Mouse (Mus musculus): Measurements from ENCODE around the gene 4930438A08Rik.
"Not testable (repeated sequence)": the region's sequence is repeated elsewhere in the genome, so short reads cannot be mapped to it uniquely, and the experiment has no call there.

4930438A08Rik gene

DNA sequence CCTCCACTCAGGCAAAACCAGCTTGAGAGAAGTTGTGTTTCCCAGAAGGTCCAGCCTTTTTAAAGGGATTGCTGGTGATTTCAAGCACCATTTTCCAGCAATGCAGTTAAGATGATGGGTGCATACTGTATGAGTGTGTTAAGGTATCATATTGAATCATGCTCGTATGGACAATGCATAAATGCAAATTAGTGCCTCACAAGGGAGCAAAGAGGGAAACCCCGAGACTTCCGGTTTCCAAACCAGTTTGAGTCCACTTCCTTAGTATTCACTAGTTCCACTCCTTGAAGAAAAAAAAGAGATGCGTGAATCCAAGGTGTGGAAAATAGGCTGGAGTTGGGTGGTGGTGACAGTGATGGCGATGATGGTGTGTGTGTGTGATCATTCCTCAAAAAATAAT is 7.9 kb downstream of the 4930438A08Rik start:
- no peak for DNase-seq

DNA sequence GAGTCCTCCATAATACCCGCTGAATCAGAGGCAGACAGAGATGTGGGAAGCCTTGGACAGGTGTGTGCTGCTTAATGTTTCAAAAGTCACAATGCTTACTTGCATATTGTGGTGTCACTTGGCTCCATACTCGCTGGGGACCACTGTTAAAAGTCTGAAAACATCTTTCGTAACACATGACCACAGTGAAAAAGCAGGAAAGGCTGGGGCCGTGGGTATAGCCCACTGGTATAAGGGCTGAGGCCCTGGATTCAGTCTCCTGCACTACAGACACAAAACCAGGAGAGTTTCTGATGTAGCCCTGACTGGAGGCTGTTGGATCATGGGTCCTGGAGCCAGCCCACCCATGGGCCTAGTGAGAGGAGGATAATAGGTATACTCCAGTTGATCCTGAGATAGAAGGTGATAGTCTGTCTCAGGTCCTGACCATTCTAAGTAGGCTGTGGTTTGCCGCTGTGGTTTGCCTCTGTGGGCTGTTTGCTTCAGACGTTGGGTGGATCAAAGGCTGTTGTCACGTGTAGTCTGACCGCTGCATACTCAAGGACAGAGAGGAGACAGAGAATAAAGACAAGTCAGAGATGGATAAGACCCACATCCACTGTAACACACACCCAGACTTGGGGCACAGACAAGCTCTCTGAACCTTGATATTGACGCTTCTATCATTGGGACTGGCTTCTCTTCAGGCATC is 15.5 kb downstream of the 4930438A08Rik start:
- DNase-seq, result no peak

DNA sequence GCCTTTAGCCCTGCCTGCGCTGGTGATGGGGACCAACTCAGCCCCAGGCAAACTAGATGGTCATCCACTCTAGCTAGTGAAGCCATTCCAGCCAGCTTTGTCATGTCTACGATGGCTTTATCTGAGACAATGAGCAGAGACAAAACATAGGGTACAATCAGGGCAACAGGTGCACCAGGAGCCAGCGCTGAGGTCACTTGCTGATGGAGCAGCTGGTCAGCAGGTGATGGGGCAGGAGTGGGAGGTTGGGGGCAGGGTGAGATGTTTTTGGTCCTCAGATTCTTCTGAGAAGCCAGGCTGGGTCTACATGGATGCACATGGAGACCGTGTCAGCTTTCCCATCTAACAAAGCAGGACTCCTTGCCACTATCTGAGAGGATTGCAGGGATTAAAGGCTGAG is 16.2 kb downstream of the 4930438A08Rik start:
- DNase-seq, result no peak

DNA sequence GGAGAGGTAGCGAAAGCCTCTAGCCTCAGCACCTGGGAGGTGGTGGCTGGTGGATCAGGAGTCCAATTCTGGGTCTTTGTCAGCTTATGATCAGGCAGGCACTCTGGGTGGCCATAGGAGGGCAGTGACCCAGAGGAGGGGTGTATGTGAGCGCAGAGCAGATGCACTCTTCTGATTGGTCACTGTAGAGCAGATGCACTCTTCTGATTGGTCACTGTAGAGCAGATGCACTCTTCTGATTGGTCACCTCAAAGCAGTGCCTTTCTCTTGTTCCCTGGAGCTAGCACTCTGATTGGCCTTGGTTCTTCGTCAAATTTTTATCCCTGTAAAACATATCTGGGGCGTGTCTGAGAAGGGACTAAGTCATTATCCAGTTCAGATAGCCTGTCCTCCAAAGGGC is 18.2 kb downstream of the 4930438A08Rik start:
- no peak for DNase-seq

DNA sequence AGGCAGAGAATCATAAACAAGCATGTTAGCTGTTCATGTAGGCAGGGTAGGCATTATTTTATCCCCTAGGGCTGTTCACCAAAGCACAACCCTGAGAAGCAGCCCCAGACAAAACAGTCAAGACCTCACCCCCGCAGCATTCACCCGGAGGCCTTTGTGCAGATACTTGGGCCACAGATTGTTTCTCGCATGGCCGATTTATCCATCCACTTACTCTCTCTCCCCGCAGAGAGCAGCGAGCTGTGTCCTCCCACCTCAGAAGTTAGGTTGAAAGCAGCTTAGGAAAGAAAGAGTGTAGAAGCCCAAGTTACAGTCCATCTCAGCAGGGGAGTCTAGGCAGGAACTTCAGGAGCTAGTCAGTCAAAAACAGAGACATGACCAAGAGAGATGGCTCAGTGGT is 22.8 kb downstream of the 4930438A08Rik start:
- DNase-seq, result no peak

DNA sequence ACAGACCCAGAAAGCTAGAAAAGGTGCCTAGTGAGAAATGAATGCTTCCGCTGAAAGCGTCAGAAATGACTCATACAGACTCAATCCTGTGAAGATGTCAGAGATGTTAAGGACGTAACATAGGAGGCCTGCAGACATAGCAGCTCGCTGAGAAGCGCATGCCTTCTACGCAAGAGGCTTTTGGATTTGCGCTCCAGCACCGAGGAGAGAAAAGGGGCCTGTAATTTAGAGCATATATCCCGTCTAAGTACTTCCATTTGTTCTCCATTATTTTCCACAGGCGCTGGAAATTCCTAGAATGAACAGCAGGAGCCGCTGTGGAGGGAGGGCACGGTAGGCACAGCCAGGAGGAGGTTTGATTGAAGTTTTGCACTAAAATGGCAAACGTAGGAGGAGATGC is 26.5 kb downstream of the 4930438A08Rik start:
- DNase-seq, result peak; percentile 85

DNA sequence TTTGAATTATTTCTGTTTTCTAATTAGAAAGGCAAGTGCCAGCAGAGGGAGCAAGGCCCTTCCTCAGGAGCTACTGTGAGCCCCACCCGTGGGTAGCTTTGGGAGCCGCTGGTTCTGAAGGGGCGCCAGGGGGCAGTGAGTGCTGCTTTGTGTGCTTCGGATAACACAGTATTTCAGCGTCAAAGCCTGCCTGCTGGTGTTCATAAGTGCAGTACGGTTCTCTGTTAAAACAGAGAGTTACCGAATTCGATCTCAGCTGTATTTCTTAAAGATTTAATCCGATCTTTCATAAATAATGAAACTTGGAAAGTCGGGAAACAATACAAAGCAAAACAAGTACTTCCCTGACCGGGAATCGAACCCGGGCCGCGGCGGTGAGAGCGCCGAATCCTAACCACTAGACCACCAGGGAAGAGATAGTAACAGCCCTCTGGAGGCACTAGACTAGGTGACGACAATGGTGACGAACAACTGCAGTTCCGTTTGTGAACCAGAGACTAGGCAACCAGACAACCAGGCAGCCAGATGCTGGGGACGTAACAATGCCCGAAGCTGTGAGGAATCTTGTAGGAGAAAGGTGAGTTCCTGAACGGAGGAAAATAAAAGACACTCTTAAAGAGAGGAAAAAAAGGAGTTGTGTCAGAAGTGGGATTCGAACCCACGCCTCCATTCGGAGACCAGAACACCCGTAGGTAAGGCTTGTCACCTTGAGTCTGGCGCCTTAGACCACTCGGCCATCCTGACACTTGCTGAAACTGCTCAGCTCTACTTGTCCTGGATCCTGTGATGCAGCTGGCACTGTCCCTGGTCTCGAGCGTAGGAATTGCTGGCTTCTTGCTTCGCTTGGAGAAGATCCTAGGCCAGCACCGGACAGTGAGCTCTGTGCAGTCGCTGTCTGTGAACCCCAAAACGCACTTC is 27.5 kb downstream of the 4930438A08Rik start:
- peak; percentile 97 for DNase-seq

DNA sequence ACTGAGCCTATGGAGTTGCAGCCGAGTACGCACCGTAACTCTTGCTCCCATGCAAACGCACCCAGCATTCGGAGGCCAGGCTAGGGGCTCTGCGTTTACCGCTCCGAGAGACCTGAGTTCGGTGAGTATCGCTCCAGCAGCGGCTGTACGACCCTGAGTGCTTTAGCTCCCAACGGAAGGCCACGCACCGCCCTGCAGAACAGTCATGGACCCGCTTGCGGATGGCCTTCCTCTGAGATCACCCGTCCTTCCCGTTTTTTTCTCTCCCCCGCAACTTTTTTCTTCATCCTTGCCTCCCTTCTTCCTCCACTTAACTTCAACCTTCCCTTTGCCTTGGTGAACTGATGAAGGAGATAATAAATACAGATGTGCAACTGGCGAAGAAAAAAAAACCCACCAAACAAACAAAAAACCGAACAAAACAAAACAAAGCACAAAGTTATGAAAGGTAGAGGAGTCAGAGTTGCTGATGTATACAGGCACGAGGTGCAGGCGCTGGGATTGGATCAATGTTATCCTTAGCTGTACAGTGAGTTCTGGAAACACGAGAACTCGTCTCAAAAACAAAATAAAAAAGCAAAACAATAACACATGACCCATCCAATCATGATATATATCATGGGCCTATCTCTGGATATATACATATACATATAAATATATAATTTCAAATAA is 28.3 kb downstream of the 4930438A08Rik start:
- DNase-seq, result no peak

DNA sequence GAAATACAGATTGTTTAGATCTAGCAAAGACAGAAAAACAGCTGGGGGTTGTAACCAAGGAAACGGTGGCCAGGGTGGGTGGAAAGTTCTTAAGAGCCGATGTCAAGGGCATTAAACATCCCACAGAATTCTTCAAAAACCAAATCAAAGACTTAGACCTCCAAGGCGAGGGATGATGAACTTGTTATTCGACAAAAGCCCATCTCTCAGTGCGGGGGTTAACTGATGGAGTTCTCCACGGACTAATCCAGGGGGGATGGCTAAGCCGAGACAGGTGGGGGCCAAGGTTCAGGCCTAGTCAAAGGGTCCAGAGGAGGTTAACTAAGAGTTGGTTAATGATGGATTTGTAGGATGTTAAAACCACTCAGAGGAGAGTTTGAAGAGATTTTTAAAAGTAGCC is 29.0 kb downstream of the 4930438A08Rik start:
- no peak for DNase-seq

DNA sequence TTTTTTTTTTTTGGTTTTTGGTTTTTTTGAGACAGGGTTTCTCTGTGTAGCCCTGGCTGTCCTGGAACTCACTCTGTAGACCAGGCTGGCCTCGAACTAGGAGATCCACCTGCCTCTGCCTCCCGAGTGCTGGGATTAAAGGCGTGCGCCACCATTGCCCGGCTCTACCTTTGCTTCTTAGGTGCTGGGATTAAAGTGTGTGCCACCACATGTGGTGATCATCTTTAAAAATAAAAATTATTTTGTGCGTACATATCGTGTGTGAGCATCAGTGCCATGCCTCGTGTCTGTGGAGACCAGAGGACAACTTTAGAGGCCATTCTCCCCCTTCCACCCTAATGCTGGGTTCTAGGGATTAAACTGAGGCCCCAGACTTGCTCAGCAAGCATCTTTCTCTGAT is 30.7 kb downstream of the 4930438A08Rik start:
- DNase-seq, result not testable (repeated sequence)

DNA sequence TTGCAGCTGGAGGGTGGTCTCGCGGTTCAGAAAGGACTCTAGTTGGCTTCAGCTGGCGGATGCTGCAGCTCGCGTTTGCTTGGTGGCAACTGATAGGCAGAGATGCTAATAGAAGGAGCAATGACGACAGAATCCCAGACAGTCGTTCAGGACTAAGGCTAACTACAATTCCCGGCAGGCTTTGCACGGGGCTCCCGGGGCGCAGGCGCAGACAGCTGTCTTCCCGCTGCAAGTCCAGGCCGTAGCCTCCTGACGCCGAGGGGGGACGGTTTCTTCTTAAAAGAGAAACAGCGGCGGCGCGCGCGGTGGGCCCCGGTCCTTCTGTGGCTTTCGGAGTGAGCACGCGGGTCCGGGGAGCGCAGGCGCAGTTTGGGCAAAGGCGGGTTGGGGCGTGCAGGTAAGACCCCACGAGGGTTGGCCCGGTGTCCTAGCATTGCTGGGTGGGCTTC is 32.3 kb downstream of the 4930438A08Rik start, which contains the start of gene Zfp692:
TSS of gene Zfp692 (plus strand) at position 210 of the 449 bp plus-strand sequence.
- peak; percentile 96 for DNase-seq

DNA sequence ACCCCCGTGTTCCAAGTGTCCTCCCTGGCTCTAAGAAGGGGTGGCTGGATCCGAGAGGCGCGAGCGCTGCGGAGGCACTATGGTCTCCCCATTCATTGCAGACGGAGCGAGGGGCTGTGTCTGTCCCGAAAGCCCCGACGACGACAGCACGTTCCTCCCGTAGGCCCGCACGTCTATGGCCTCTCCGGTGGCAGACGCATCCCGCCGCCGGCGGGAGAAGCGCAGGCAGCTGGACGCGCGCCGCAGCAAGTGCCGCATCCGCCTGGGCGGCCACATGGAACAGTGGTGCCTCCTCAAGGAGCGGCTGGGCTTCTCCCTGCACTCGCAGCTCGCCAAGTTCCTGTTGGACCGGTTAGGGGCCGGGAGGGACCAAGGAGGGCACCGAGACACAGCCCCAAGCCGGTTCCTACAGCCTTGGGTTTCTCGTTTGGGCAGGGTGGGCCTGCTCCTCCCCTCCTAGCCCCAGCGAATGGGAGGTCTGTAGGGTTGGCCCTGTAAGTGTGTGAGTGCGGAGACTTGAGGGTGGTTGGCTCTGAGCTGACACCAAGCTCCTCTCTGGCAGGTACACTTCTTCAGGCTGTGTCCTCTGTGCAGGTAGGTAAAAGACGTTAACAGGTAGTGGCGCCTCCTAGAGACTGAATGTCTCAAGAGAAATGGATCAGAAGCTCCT is 32.9 kb downstream of the 4930438A08Rik start:
- DNase-seq, result peak; percentile 79

DNA sequence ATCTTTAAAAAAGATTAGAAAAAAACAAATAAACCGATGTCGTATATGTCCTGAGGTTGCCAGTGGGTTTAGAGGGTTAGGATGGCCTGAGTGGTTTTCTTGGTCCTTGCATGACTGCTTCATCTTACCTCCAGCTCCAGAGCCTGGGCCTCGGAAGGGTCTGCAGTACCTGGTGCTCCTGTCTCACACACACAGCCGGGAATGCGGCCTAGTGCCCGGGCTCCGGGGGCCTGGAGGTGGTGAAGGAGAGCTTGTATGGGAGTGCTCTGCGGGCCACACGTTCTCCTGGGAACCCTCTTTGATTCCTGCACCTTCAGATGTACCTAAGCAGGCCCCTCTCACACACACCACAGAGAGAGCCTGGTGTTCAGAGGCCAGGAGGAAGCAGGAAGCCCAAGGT is 34.1 kb downstream of the 4930438A08Rik start:
- DNase-seq, result no peak

DNA sequence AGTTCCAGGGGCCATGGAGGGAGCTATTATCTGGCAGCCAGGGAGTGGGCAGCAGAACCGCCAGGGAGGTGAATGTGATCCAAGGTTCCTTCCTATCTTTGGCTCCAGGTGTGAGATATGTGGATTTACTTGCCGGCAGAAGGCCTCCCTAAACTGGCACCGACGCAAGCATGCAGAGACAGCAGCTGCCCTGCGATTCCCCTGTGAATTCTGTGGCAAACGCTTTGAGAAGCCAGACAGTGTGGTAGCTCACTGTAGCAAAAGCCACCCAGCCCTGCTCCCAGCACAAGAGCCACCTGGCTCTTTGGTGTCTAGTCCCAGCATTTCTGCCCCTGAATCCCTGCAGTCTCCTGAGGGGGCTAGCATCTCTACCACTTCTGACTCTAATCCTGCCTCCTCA is 39.5 kb downstream of the 4930438A08Rik start:
- DNase-seq, result no peak

DNA sequence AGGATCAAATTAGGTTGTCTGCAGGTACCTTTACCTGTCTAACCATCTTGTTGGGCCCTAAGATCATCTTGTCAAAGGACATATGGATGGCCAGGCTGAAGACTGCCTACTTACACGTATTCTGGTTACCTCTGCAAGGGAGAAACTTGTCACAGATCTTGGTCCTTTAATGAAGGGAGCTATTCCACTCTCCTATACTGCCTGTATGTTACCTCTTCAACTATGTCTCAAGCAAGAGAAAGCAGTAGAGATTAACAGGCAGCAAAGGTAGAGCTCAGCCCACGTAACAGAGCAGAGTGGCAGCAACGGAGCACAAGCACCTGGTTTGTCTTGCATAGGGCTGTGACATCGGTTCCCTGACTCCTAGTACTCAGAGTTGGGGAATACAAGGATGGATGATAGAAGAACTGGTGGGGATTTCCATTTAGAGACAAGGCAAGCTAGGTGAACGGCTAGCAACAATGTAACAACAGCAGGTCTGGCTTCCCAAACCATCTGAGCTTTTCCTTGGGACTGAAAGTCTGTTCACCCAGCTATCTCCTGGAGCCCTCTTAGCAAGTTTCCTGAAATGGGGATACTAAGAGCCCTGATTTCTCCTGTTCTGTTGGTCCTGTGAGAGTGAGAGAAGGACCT is 41.1 kb downstream of the 4930438A08Rik start:
- DNase-seq, result no peak

DNA sequence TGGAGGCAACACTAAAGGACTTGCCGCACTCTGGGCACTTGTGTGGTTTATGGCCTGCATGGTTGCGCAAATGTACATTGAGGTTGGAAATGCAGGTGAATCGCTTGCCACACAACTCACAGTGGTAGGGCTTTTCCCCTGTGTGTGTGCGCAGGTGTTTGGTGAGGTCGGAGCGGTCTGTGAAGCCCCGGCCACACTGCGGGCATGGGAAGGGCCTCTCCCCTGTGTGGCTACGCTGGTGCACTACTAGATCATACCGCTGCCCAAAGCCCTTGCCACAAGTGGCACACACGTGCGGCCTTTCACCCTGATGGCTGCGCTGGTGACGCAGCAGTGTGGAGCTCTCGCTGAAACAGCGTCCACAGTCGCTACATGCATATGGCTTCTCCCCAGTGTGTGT is 41.7 kb downstream of the 4930438A08Rik start:
- DNase-seq, result no peak

DNA sequence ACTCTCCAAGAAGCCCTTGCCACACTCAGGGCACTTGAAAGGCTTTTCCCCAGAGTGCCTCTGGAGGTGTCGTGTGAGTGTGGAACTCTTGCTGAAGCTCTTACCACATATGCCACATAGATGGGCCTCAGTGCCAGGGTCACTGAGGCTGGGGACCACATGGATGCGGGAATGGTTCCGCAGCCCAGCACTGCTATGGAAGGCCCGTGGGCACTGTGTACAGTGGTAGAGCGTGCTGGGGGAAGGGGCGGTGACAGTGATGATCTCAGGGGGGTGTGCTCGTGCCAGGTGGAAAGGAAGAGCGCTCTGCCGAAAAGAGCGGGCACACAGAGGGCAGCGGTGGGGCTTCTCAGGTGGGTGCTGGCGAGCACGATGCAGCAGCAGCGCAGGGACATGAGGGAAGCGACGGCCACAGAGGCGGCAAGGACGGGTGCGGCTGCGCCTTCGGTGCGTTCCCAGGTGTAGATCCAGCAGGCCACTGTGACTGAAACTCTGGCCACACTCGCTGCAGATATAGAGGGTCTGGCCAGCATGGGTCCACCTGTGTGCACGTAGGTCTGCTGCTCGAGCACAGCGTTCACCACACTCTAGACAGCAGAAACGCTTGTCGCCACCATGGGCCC is 42.3 kb downstream of the 4930438A08Rik start:
- DNase-seq, result no peak

DNA sequence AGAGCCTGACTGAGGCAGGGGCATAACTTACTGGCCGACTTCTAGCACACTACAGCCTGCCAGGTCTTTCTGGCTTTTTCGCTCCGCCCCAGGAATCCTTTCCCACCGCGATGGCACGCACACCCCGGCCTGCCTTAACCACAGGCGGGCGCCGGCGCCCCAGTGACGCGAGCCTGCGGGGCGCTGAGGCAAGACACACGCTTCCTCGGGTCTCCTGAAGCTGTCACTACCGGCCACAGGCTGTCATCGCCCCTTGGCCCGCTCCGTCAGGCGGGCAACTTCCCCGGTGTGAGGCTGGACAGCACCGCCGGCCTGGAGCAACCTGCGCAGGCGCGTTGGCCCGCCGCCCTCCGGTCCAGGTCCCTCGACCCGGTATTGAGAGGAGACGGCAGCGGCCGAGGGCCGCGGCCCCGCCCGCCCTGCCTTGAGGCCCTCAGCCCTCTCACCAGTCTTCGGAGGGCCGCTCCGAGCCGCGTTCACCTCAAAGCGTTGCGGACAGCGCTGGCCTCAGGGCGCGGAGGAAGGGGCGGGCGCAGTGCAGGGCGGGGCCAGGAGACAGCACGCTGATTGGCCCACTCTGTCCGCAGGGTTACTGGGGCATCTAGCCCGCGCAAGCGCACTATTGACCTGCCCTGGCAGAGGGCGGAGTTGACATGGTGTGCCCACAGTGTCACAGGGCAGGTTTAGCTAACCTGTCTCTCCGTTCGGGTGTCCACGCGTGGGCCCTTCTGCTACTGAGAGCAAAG is 48.4 kb downstream of the 4930438A08Rik start:
- DNase-seq, result peak; percentile 99

DNA sequence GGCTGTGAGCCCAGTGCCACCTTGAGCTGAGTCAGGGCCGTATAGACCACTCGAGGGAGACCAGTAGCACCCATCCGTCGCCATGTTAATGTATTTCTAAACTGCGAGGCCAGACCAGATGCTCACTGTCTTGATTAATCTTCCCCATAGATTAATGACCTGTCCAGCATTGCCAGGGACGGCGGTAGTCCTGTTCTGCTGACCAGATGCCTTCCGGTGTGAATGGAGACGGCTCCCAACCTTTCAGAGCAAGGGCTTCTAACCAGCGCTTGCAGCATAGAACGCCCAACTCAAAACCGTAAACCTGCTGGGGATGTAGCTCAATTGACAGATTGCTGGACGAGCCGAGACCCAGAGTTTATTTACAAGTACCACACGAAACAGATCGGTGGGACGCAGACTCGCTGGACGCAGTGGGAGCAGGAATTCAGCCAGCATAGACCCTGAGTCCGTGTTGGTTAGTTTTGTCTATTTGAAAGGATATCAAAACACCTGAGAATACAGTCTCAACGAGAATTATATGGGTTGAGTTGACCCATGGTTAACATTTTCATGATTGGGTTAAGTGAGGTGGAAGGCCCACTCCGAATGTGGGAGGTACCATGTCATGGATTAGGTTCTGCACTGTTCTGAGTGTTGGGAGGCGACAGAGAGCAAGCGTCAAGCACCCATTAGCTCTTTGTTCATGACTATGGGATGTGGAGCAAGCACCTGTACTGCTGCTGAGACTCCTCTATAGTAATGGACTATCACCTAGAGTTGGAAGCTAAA is 49.2 kb downstream of the 4930438A08Rik start:
- no peak for DNase-seq

DNA sequence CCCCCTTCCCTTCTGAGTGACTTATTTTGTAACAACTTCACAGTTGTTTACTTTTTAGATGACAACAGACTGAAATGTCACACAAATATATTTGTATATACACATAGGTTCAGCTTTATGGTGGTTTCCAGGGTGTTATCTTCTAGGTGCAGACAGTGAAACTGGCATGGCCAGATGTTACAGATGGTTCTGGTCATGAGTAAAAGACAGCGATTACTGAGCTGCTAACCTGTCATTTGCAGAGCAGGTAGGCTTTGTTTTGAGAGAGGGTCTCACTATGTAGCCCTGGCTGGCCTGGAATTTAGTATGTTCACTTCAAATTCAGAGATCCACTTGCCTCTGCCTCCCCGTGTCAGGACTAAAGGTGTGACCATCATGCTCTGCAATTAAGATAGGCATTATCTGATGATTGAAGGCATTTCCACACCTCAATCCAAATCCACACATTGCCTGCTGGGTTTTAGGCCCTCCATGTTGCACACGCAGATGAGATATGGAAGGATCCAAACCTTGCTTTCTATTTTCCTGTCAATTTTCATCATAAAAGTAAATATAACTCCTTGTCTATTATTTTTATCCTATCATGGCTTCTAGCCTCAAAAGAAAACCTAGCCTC is 50.1 kb downstream of the 4930438A08Rik start:
- no peak for DNase-seq

All from lung, postnatal 36 days (tissue).